Mouse (Mus musculus) myocyte (in vitro differentiated cells): ENCODE measurements around the gene Tigar.

Experiments used
- MYOG ChIP-seq, 3 experiments: IDR thresholded peaks; one replicate each; pipeline ENCODE4 v1.6.1; 2011; ENCODE audit warnings: control low read depth in 2 of 3, low read depth in 2 of 3, mild to moderate bottlenecking in 2 of 3; ENCODE audit not compliant: insufficient read length in 2 of 3, control insufficient read depth in 1 of 3, insufficient read depth in 1 of 3
- POLR2AphosphoS2 ChIP-seq: IDR thresholded peaks from one replicate; pipeline ENCODE4 v1.6.1; 2011; ENCODE audit warnings: low read depth, control low read depth; ENCODE audit not compliant: insufficient read length
- USF1 ChIP-seq: IDR thresholded peaks from one replicate; pipeline ENCODE4 v1.6.1; 2011; ENCODE audit warnings: low read depth, mild to moderate bottlenecking, control low read depth, moderate library complexity

DNA sequence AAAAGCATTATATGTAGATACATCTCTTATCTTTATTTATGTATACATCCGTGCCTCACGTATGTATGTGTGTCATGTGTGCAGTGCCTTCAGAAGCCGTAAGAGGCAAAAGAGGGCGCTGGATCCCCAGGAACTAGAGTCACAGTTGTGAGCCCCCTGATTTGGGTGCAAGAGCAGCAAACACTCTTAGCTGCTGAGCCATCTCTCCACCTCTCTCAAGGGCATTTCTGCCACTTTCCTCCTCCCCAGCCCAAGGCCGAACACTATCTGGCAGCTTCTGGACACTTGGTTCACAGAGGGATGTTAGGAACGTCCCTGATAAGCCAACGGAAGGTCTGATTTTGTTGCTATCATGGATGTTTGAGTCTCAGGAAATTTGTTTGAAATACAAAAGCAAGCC lies 14.1 kb upstream of the Tigar start:
- TF ChIP-seq MYOG (IDR thresholded peaks at IDR 0.05; ENCODE audit: control insufficient read depth in 1 of 3, insufficient read depth in 1 of 3, insufficient read length in 2 of 3, low read depth in 2 of 3) (no peak), USF1 (no peak), POLR2AphosphoS2 (no peak)
